Mouse (Mus musculus) small intestine, adult 2 months (tissue): ENCODE data around the gene Tmc7.

ENCODE experiments used
- CTCF ChIP-seq: fragments of 200-500 bp; IDR thresholded peaks from 2 replicates; pipeline ENCODE4 v1.5.1; 2012; ENCODE audit warnings: low read depth, mild to moderate bottlenecking, control low read depth, inconsistent platforms, low read length, moderate library complexity, mixed read lengths; ENCODE audit not compliant: insufficient replicate concordance, insufficient read length; ENCODE audit errors: extremely low read depth
- POLR2A ChIP-seq: fragments of 200-500 bp; IDR thresholded peaks from 2 replicates; pipeline ENCODE4 v1.6.1; 2012; ENCODE audit warnings: low read depth, mild to moderate bottlenecking, control low read depth, inconsistent platforms, low read length, moderate library complexity

GRCm38 (mm10) chr7:118585856-118586255 is 1.3 kb upstream of the Tmc7 start:
- TF ChIP-seq CTCF (no peak), POLR2A (no peak)
